Mouse (Mus musculus): ENCODE measurements around the gene Adarb2.

DNA sequence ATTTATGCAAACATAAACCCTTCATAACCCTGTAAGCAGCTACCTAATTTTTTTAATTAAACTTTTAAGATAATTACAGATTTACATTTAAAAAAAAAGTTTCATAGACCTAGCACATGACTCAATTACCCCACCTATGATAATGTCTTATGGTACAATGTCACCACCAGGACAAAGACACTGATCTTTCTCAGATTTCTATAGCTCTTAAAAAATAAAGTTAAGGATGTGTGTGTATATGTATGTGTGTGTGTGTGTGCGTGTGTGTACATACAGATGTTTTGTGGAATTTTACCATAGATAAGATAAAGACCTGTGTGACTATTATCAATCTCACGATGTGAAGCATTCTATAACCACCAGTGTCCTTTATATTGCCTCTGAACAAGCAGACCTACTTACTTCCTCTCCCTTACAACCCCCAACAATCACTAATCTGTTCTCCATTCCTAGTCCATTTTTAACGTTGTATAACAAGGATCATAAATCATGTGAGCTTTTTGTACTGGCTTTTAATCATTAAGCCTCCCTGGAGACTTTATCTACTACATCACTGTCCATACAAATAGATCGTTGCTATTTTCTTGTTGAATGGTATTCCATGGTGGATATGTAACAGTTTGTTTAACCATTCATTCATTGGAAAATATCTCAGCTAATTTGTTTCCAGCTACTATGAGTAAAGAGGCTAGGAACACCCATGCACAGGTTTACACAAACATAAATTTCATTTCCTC is 313.5 kb downstream of the Adarb2 start:
- TF ChIP-seq CTCF (IDR thresholded peaks at IDR 0.05; ENCODE audit: insufficient read depth, low read length) (no peak), POLR2A (IDR thresholded peaks at IDR 0.05; ENCODE audit: borderline replicate concordance, extremely low read depth, low read depth, low read length) (no peak)
